Mouse (Mus musculus) G1E (cell line): ENCODE measurements around the gene Unc50.

ENCODE experiments used
- CTCF ChIP-seq: IDR thresholded peaks from 2 replicates; pipeline ENCODE4 v1.5.1; 2012; ENCODE audit warnings: low read depth, low read length, inconsistent platforms, mixed read lengths
- GATA1 ChIP-seq: IDR thresholded peaks from 2 replicates; pipeline ENCODE4 v1.6.1; 2012; ENCODE audit warnings: borderline replicate concordance, low read length, inconsistent platforms, mixed read lengths
- TAL1 ChIP-seq: conservative IDR thresholded peaks from 2 replicates; pipeline ENCODE4 v1.6.1; 2012; ENCODE audit warnings: low read depth, low read length, inconsistent platforms, mixed read lengths

DNA sequence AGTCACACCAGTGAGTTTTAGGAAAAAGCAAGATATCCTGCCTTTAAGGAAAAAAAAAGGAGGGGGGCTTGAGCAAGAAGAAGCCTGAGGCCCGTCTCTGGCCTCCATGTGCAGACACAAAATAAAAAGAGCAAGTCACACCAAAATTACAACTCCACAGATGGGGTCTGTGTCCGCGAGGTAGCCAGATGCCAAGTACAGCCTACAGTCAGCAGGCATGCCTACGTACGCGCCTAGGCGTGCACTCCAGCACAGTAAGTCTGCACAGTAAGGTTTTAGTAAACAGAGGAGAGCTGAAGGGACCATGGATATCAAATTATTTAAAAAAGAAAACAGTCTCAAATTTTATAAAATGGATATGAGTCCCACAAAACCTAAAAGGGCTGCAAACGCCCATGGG, 21.3 kb downstream of the Unc50 start:
- TF ChIP-seq CTCF: no peak
- TF ChIP-seq TAL1: no peak
- no peak for TF ChIP-seq GATA1
